Mouse (Mus musculus): ENCODE results near the gene Khsrp.
"Not testable (repeated sequence)": the region's sequence is repeated elsewhere in the genome, so short reads cannot be mapped to it uniquely, and the experiment has no call there.

Khsrp gene

GRCm38 (mm10) chr17:57030931-57031660 is at the start of gene Khsrp:
TSS of gene Khsrp (minus strand) at chr17:57031522.
- no peak for DNase-seq (ENCODE audit: low spot score)

DNA sequence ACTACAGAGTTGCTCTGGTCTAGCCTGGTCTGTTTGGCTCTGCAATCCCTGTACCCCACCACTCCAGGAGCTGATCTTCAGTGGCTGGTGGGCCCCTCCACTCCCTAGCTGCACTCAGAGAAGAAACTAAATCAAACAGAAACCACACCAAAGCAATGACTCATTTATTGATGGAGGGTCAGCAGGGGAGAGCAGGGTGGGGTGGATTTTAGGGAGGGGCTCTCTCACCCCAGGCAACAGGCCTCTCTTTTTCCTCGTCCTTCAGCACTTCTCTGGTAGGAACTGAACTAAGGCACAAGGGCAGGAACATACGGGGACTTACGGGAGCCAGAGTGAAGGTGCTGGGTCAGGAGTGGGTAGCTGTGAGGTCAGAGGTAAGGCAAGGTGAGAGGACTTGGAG is 48.6 kb upstream of the Khsrp start:
- no peak for DNase-seq (ENCODE audit: low spot score)

GRCm38 (mm10) chr17:57078336-57078735 is 47.0 kb upstream of the Khsrp start, which contains the start of gene Dennd1c:
TSS of gene Dennd1c (minus strand) at chr17:57078514.
- no peak for DNase-seq (ENCODE audit: low spot score)

DNA sequence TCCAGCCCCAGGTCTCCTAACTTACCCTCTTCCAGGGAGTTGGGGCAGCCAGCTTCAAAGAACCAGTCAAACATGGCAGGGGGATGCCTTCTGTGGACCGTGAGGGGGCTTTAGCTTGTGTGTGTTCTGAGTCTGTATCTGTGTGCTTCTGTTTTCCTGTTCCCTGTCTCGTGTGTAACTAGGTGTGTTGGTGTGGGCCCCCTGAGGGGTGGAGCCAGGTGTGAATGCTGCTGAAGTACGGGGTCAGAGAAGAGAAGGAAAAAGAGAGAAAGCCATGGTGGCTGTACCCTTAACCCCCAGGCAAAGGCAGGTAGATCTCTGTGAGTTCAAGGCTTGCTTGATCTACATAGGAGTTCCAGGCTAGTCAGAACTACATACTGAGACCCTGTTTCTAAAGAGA is 45.6 kb upstream of the Khsrp start:
- no peak for DNase-seq (ENCODE audit: low spot score)

DNA sequence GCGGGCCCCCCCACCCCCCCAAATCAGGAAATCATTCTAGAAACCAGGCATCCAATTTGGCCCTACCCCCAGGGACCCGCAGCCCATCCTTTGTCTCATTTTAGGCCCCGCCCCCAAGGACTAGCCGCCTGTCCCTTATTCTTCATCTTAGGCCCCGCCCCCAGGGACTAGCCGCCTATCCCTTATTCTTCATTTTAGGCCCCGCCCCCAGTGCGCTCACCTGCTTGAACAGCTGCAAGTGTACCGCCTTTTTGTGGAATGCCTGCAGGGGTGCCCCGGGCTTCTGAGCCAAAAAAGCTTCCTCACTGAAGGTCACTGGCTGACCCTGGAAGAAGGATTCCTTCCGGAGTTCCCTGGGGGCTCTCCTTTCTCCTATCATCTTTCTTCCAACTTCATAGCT is 39.4 kb upstream of the Khsrp start:
- DNase-seq (ENCODE audit: low spot score) = no peak

- no peak for DNase-seq (ENCODE audit: low spot score)
Measured at GRCm38 (mm10) chr17:57070272-57070671, 39.0 kb upstream of the Khsrp start.

DNA sequence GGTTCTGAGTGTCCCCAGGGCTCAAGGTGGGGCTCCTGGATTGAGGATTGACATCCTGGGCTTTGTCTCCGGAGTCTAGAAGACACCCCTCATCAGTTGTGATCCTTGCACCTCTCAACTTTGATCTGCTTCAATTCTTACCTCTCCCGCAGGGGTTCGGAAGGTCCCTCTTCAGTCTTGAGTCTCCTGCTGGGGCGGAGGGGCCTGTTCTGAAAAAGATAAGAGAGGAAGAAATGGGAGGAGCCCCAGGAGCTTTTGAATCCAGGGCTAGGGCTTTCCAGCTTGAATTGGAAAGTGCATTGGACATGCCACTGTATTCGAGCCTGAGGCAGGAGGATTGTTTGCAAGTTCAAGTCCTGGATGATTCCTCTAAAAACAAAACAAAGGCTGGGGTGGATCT is 35.6 kb upstream of the Khsrp start:
- no peak for DNase-seq (ENCODE audit: low spot score)

- no peak for DNase-seq (ENCODE audit: low spot score)
Measured at GRCm38 (mm10) chr17:57063031-57063430, 31.7 kb upstream of the Khsrp start.

DNA sequence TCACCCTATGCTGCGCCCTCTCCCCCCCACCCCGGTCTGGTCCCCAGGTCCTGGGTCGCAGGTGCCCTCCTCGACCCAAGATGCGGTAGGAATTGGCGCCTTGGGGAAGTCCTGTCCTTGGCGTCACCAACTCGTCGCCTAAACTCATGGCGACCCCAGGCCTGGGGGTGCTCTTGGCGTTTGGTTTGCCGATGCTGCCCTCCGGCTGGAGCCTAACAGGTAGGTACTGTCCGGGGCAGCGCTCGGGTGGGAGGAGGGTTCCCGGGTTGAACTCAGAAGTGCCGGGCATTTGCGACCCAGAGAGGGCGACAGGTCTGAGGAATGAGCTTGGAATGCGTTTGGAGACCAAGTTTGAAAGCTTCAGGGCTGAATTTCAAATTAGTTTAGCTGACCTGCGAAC is 31.2 kb upstream of the Khsrp start:
- DNase-seq (ENCODE audit: low spot score) = no peak

DNA sequence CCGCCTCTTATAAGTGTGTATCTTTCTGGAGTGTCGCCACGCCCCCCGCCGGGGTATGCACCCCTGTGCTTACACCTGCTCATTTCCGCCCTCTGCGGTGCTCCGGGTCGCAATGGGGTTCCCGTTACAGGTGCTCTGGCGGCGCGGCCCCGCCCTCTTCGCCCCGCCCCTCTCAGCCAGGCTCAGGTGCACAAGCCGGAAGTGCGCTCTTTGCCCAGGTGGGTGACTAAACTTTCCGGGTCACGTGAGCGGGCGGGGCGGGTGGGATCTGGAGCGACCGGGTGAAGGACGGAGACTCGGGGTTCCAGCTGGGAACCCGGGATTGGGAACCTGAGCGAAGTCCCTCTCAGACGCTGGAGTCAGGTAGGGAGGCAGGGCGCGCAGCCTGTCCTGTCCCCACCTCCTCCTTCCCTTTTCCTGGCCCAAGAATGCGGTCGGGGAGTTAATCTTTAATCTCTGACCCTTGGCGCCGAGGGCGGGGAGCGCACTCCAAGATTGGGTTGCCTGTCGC is 30.7 kb upstream of the Khsrp start:
- DNase-seq (ENCODE audit: low spot score) = no peak

DNA sequence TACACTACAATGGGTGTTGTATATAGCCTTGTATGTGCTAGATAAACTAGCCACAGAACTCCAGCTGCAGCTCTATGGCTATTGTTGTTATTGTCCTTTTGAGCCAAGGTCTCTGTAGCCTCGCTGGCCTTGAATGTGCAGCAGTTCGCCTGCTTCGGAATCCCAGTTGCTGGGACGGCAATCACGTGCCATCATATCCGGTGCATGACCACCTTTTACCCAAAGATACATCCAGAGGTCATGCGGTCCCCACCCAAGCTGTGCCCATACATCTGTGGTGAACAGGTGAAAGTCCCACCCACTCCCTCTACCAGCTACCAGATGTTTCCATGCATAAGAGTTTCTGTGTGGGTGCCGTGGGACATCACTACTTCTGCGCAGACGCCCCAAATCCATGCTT is 29.7 kb upstream of the Khsrp start:
- DNase-seq (ENCODE audit: low spot score) = no peak

DNA sequence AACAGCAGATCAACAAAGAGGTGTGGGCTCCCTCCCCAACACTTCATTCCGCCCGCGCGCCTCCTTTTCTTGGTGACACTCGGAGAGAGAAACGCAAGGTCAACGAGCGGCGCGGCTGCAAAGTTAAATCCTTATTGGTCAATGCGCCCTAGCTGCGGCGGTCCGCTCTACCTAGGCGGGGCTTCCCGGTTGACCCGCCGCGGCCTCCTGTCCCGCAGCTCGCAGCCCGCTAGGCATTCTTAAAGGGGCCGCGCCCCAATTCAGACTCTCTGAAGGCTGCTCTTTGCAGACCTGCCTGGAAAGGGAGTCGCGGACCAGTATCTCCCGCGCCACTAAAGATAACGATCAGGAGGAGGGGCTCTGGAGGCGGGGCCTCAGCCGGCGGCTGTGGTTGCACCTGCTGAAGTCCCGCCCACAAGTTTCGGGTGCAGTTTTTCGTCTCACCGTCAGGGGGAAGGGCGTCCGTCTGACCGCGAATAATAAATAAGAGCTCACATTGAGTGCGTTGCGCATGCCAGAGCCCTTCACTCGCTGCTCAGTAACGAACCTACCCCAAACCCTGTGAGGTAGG is 29.0 kb upstream of the Khsrp start:
- DNase-seq (ENCODE audit: low spot score) = peak; percentile 96

DNA sequence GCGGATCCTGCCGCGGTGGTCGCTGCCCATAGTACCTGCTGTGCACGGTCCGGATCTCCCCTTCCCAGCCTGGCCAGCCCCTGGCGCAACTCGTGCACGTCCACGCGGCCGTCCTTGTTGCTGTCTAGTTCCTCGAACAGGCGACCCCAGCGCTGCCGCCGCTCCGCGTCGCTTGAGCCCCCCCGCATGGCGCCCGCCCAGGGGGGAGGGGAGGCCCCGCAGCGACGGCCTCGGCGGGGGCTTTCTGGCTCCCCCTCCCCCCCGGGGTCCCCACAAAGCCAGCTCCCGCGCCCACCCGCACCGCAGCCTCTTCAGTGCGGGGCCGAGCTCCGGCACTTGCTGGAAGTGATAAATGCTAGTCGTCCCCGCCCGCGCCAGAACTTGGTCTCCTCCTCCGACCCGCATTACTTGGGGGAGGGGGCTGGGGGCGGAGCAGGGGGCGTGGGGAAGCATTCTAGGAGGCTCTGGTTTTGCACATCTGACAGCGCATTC is 28.2 kb upstream of the Khsrp start, which contains the start of gene Slc25a23:
TSS of gene Slc25a23 (minus strand) at position 378 of the 492 bp plus-strand sequence.
- peak; percentile 37 for DNase-seq (ENCODE audit: low spot score)

GRCm38 (mm10) chr17:57058891-57059485 is 27.7 kb upstream of the Khsrp start, which contains the start of gene Crb3:
TSS of gene Crb3 (plus strand) at chr17:57059105.
- DNase-seq (ENCODE audit: low spot score) = no peak

DNA sequence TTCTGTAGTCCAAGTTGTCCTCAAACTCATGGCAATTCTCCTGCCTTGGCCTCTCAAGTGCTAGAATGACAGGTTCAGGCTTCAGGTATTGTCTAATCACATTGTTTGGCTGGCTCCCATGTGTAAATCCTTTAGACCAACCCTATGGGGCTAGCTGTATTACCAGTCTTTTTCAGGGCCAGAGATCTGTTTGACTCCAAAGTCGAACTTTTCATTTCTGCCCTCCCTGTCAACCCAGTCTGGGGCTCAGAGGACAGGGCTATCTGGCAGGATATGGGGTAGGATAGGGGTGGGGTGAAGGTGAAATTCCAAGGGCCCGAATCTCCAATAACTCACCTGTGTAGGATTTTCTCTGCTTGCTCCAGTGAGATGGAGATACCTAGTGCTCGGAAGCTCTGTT is 24.9 kb upstream of the Khsrp start:
- no peak for DNase-seq (ENCODE audit: low spot score)

GRCm38 (mm10) chr17:57051679-57052078 is 20.4 kb upstream of the Khsrp start:
- not testable (repeated sequence) for DNase-seq (ENCODE audit: low spot score)

GRCm38 (mm10) chr17:57048816-57049215 is 17.5 kb upstream of the Khsrp start:
- no peak for DNase-seq (ENCODE audit: low spot score)

GRCm38 (mm10) chr17:57047406-57047805 is 16.1 kb upstream of the Khsrp start:
- DNase-seq (ENCODE audit: low spot score) = no peak

- DNase-seq (ENCODE audit: low spot score) = no peak
Measured at GRCm38 (mm10) chr17:57041554-57041953, 10.2 kb upstream of the Khsrp start, which contains the start of gene Slc25a41. TSS of gene Slc25a41 (minus strand) at chr17:57041654.

GRCm38 (mm10) chr17:57038978-57039377 is 7.7 kb upstream of the Khsrp start:
- DNase-seq (ENCODE audit: low spot score) = no peak

DNA sequence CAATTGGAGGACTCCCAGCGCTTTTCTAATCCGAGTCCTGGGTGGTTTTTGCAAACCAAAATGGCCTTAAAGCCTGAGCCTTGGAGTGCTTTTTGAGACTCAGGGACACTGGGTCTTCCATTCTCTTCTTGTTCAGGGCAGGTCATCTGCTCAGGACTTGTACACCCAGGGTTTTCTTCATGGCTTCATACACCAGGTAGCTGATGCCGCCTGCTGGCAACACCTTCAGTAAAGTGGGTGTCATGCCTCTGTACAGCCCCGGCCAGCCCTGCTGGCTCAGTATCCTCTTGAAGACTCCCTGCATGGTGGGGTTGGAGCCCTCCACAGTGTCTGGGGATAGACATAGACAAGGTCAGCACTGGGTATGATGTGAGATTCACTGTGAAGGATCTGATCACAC is 1.5 kb upstream of the Khsrp start:
- no peak for DNase-seq (ENCODE audit: low spot score)

DNA sequence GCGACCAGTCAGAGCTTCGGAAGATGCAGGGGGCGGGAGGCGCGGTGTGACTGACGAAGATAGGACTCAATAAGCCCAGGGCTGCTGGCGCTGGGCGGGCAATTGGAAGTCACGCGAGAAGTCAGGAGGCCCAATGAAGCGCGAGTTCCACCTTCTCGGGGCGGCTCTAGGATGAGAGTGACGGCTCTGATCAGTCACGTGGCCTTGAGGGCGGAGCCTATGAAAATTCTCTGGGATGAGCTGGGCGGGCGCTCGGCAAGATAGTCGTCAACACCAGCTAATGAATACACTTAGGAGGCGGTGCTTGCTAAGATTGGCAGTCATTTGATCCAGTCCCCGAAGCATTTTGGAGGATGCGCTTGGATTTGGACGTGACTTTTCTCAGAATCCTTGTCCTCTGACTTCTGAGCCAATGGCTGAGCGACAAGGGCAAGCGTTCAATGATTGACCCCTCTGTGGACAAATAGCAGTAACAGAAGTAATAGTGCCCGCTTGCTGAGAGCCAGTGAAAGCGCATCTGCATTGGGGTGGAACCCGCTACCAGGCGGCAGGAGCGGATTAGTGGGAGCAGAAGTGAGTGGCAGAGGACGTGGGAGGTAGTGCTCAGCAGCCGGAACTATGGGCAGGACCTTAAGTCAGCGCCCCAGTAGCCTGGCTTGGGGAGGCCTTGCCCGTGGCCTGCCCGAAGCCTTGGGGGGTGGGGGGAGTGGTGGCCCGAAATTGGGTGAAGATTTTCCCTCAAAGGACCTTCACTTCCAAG is 519 bp upstream of the Khsrp start:
- DNase-seq (ENCODE audit: low spot score) = peak; percentile 100

Data from layer of hippocampus, adult 9-10 months (tissue).